Mouse (Mus musculus): ENCODE results near the gene Kcnh2. TPM values are rescaled to one million over a fixed set of nuclear protein-coding genes. Genes with fewer than 3 reads are reported as not detected.

The Kcnh2 gene
- polyA plus RNA-seq, 1 experiment = 26.3 TPM

DNA sequence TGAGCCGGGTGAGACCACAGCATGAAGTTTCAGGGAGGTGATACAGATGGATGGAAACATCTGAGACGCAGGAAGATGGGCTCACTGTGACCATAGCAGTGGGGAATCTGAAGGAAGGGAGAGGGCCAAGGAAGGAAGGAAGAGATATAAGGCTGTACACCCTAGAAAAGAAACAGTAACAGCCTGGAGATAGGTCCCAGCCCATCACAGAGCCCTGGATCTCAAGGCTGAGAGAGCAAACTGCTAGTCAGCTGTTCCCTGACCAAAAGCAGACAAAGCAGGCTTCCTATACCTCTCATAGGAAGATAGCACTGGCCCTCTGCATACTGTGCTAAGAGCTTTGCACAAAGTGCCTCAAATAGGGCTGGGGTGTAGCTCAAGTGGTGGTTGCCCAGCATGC is 27.3 kb upstream of the Kcnh2 start:
- TF ChIP-seq POLR2A (IDR thresholded peaks at IDR 0.05; ENCODE audit: low read depth, low read length) (no peak), CTCF (IDR thresholded peaks at IDR 0.05; ENCODE audit: extremely low read depth, insufficient read length, insufficient replicate concordance, low read depth, low read length) (no peak)
- Histone ChIP-seq H3K36me3 (ENCODE audit: control insufficient read depth, insufficient read depth, low read length) (no peaks in the 10 kb centered on the region), H3K27ac (ENCODE audit: insufficient read depth, low read depth, low read length) (no peak overlapping the region), H3K27me3 (ENCODE audit: control insufficient read depth, insufficient read depth, low read length) (no peaks in the 10 kb centered on the region), H3K4me1 (ENCODE audit: control insufficient read depth, insufficient read depth, insufficient read length, low read length) (peaks cover 6% of the 10 kb centered on the region; the same call in 1 of the 2 replicates), H3K4me3 (ENCODE audit: low read depth, low read length) (no peak overlapping the region)
- 78% methylated on average over 2 of the region's 2 CpGs for WGBS

GRCm38 (mm10) chr5:24374666-24375328 is 23.4 kb upstream of the Kcnh2 start:
- Histone ChIP-seq H3K4me1 (ENCODE audit: control insufficient read depth, insufficient read depth, insufficient read length, low read length) (no peaks in the 10 kb centered on the region), H3K36me3 (ENCODE audit: control insufficient read depth, insufficient read depth, low read length) (no peaks in the 10 kb centered on the region), H3K4me3 (ENCODE audit: low read depth, low read length) (no peak overlapping the region), H3K27me3 (ENCODE audit: control insufficient read depth, insufficient read depth, low read length) (no peaks in the 10 kb centered on the region), H3K27ac (ENCODE audit: insufficient read depth, low read depth, low read length) (no peak overlapping the region)
- TF ChIP-seq CTCF (IDR thresholded peaks at IDR 0.05; ENCODE audit: extremely low read depth, insufficient read length, insufficient replicate concordance, low read depth, low read length) = no peak
- no peak for TF ChIP-seq POLR2A (IDR thresholded peaks at IDR 0.05; ENCODE audit: low read depth, low read length)
- WGBS = 57% methylated on average over 7 of the region's 7 CpGs

- TF ChIP-seq CTCF (IDR thresholded peaks at IDR 0.05; ENCODE audit: extremely low read depth, insufficient read length, insufficient replicate concordance, low read depth, low read length) (no peak), POLR2A (IDR thresholded peaks at IDR 0.05; ENCODE audit: low read depth, low read length) (no peak)
- Histone ChIP-seq H3K36me3 (ENCODE audit: control insufficient read depth, insufficient read depth, low read length) (no peaks in the 10 kb centered on the region), H3K4me1 (ENCODE audit: control insufficient read depth, insufficient read depth, insufficient read length, low read length) (no peaks in the 10 kb centered on the region), H3K4me3 (ENCODE audit: low read depth, low read length) (no peak overlapping the region), H3K27me3 (ENCODE audit: control insufficient read depth, insufficient read depth, low read length) (no peaks in the 10 kb centered on the region), H3K27ac (ENCODE audit: insufficient read depth, low read depth, low read length) (no peak overlapping the region)
- 34% methylated on average over 6 of the region's 6 CpGs for WGBS
Measured at GRCm38 (mm10) chr5:24374216-24374615, 22.8 kb upstream of the Kcnh2 start.

DNA sequence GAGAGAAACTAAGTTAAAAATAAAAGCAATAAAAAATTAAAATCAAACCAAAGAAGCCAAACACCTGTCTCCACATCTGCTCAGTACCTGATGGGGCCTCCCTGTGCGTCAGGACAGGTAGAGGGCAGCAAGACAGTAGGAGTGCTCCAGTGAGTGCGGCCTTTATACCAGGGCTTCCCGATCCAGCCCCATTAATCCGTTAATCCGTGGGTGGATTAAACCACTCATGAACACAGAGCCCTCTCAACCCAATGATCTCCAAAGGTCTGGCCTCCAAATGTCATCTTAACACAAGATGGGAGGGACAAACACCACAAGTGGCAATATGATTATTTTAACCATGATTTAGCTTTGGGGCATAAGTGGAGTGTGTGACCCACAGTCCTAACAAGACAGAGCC is 22.4 kb upstream of the Kcnh2 start:
- Histone ChIP-seq H3K4me1 (ENCODE audit: control insufficient read depth, insufficient read depth, insufficient read length, low read length) (no peaks in the 10 kb centered on the region), H3K36me3 (ENCODE audit: control insufficient read depth, insufficient read depth, low read length) (no peaks in the 10 kb centered on the region), H3K27ac (ENCODE audit: insufficient read depth, low read depth, low read length) (no peak overlapping the region), H3K4me3 (ENCODE audit: low read depth, low read length) (no peak overlapping the region), H3K27me3 (ENCODE audit: control insufficient read depth, insufficient read depth, low read length) (no peaks in the 10 kb centered on the region)
- TF ChIP-seq POLR2A (IDR thresholded peaks at IDR 0.05; ENCODE audit: low read depth, low read length) = no peak
- TF ChIP-seq CTCF (IDR thresholded peaks at IDR 0.05; ENCODE audit: extremely low read depth, insufficient read length, insufficient replicate concordance, low read depth, low read length) = no peak
- WGBS = 76% methylated on average over 5 of the region's 5 CpGs

DNA sequence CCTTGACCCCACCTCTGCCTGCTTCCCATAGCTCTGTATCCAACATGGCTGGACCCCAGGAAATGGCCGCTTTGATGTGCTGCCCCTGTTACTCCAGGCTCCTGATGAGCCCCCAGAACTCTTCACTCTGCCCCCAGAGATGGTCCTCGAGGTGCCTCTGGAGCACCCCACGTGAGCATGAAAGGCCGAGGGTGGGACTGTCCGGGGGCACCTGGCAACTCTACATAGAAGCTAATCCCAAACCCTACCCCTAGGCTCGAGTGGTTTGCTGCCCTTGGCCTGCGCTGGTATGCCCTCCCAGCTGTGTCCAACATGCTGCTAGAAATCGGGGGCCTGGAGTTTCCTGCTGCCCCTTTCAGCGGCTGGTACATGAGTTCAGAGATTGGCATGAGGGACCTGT is 18.4 kb upstream of the Kcnh2 start:
- 83% methylated on average over 9 of the region's 9 CpGs for WGBS
- H3K4me1 ChIP-seq (ENCODE audit: control insufficient read depth, insufficient read depth, insufficient read length, low read length) = no peaks in the 10 kb centered on the region
- TF ChIP-seq CTCF (IDR thresholded peaks at IDR 0.05; ENCODE audit: extremely low read depth, insufficient read length, insufficient replicate concordance, low read depth, low read length) = no peak
- no peak for TF ChIP-seq POLR2A (IDR thresholded peaks at IDR 0.05; ENCODE audit: low read depth, low read length)
- H3K4me3 ChIP-seq (ENCODE audit: low read depth, low read length) = no peak overlapping the region
- no peaks in the 10 kb centered on the region for H3K27me3 ChIP-seq (ENCODE audit: control insufficient read depth, insufficient read depth, low read length)
- no peak overlapping the region for H3K27ac ChIP-seq (ENCODE audit: insufficient read depth, low read depth, low read length)
- no peaks in the 10 kb centered on the region for H3K36me3 ChIP-seq (ENCODE audit: control insufficient read depth, insufficient read depth, low read length)

- no peaks in the 10 kb centered on the region for H3K36me3 ChIP-seq (ENCODE audit: control insufficient read depth, insufficient read depth, low read length)
- no peaks in the 10 kb centered on the region for H3K27me3 ChIP-seq (ENCODE audit: control insufficient read depth, insufficient read depth, low read length)
- no peak overlapping the region for H3K27ac ChIP-seq (ENCODE audit: insufficient read depth, low read depth, low read length)
- no peak overlapping the region for H3K4me3 ChIP-seq (ENCODE audit: low read depth, low read length)
- TF ChIP-seq CTCF (IDR thresholded peaks at IDR 0.05; ENCODE audit: extremely low read depth, insufficient read length, insufficient replicate concordance, low read depth, low read length) = no peak
- TF ChIP-seq POLR2A (IDR thresholded peaks at IDR 0.05; ENCODE audit: low read depth, low read length) = no peak
- 70% methylated on average over 9 of the region's 9 CpGs for WGBS
- no peaks in the 10 kb centered on the region for H3K4me1 ChIP-seq (ENCODE audit: control insufficient read depth, insufficient read depth, insufficient read length, low read length)
Measured at GRCm38 (mm10) chr5:24366426-24366825, 15.0 kb upstream of the Kcnh2 start.

- peak overlapping the region; percentile 46; the same call in 1 of the 2 replicates for H3K4me3 ChIP-seq (ENCODE audit: low read depth, low read length)
- 37% methylated on average over 5 of the region's 5 CpGs for WGBS
- TF ChIP-seq CTCF (IDR thresholded peaks at IDR 0.05; ENCODE audit: extremely low read depth, insufficient read length, insufficient replicate concordance, low read depth, low read length) = no peak
- TF ChIP-seq POLR2A (IDR thresholded peaks at IDR 0.05; ENCODE audit: low read depth, low read length) = no peak
- no peak overlapping the region for H3K27ac ChIP-seq (ENCODE audit: insufficient read depth, low read depth, low read length)
- H3K36me3 ChIP-seq (ENCODE audit: control insufficient read depth, insufficient read depth, low read length) = no peaks in the 10 kb centered on the region
- no peaks in the 10 kb centered on the region for H3K27me3 ChIP-seq (ENCODE audit: control insufficient read depth, insufficient read depth, low read length)
- no peaks in the 10 kb centered on the region for H3K4me1 ChIP-seq (ENCODE audit: control insufficient read depth, insufficient read depth, insufficient read length, low read length)
Measured at GRCm38 (mm10) chr5:24365528-24365927, 14.1 kb upstream of the Kcnh2 start.

Measured in small intestine, adult 2 months (tissue).